Mouse (Mus musculus) embryonic fibroblast, embryonic 13.5 days (primary cell): Measurements from ENCODE around the gene Hist1h2bp.
"Not testable (repeated sequence)": the region's sequence is repeated elsewhere in the genome, so short reads cannot be mapped to it uniquely, and the experiment has no call there.

Source experiments
- CTCF ChIP-seq: IDR thresholded peaks from 2 replicates; pipeline ENCODE4 v1.5.1; 2011; ENCODE audit warnings: mild to moderate bottlenecking, control low read depth, low read length, moderate library complexity, borderline replicate concordance; ENCODE audit not compliant: insufficient read depth
- POLR2A ChIP-seq: IDR thresholded peaks from 2 replicates; pipeline ENCODE4 v1.6.1; 2011; ENCODE audit warnings: low read depth, mild to moderate bottlenecking, control low read depth, low read length, moderate library complexity

- TF ChIP-seq CTCF = not testable (repeated sequence)
- TF ChIP-seq POLR2A = peak; percentile 86
Observed at GRCm38 (mm10) chr13:21750159-21751017, 36.9 kb upstream of the Hist1h2bp start, which contains the start of gene Hist1h4k.
